Mouse (Mus musculus) neural tube, embryonic 14.5 days (tissue): ENCODE results near the gene Gas7. TPM values are rescaled to one million over a fixed set of nuclear protein-coding genes. Genes with fewer than 3 reads are reported as not detected.

Source experiments
- ATAC-seq: fragments of 200-750 bp; cut with Nextera tagmentation; 2 replicates; pipeline ENCODE4 v1.8.0; 2017; ENCODE audit warnings: low read depth, mild to moderate bottlenecking, moderate TSS enrichment, moderate library complexity
- H3K27ac ChIP-seq: fragments of 300-500 bp; sonication (generic); 2 replicates; pipeline ENCODE4 v1.5.1; 2014; ENCODE audit warnings: low read depth, mild to moderate bottlenecking, control low read depth, low read length, moderate library complexity, mixed read lengths
- H3K27me3 ChIP-seq: fragments of 300-500 bp; sonication (generic); 2 replicates; pipeline ENCODE4 v1.6.1; 2014; ENCODE audit warnings: low read length; ENCODE audit not compliant: control insufficient read depth, insufficient read depth
- H3K36me3 ChIP-seq: fragments of 300-500 bp; sonication (generic); 2 replicates; pipeline ENCODE4 v1.6.1; 2014; ENCODE audit warnings: low read length, mixed read lengths; ENCODE audit not compliant: control insufficient read depth, insufficient read depth
- H3K4me1 ChIP-seq: fragments of 300-500 bp; sonication (generic); 2 replicates; pipeline ENCODE4 v1.6.1; 2014; ENCODE audit warnings: low read length; ENCODE audit not compliant: control insufficient read depth, insufficient read depth
- H3K4me2 ChIP-seq: fragments of 300-500 bp; sonication (generic); 2 replicates; pipeline ENCODE4 v1.6.1; 2014; ENCODE audit warnings: mild to moderate bottlenecking, low read depth, low read length, control low read depth
- H3K4me3 ChIP-seq: fragments of 300-500 bp; sonication (generic); 2 replicates; pipeline ENCODE4 v1.5.1; 2014; ENCODE audit warnings: low read depth, low read length, control low read depth, mixed read lengths
- H3K9ac ChIP-seq: fragments of 300-500 bp; sonication (generic); replicated peaks from 2 replicates; pipeline ENCODE4 v1.6.1; 2014; ENCODE audit warnings: low read depth, mild to moderate bottlenecking, control low read depth, low read length, mixed read lengths
- H3K9me3 ChIP-seq: fragments of 300-500 bp; sonication (generic); 2 replicates; pipeline ENCODE4 v1.6.1; 2016; ENCODE audit warnings: low read length; ENCODE audit not compliant: control insufficient read depth
- WGBS: fragments of 180-500 bp; shearing (Covaris S2); extraction: QIAGEN DNeasy Blood & Tissue Kit; methylation state at CpG from one replicate; pipeline ENCODE4 v1.1.7; 2014; 5-methylcytosine and 5-hydroxymethylcytosine counted together
- polyA plus RNA-seq: library from polyadenylated mRNA; unstranded; fragments of >200 nt; fragmentation: Nextera tagmentation; extraction: Ambion mirVana; gene quantifications from 2 replicates; pipeline ENCODE4 v1.2.1, GENCODE M21; 2014

Gene Gas7
- polyA plus RNA-seq, 1 experiment from 2014 or later: 22.1 TPM

DNA sequence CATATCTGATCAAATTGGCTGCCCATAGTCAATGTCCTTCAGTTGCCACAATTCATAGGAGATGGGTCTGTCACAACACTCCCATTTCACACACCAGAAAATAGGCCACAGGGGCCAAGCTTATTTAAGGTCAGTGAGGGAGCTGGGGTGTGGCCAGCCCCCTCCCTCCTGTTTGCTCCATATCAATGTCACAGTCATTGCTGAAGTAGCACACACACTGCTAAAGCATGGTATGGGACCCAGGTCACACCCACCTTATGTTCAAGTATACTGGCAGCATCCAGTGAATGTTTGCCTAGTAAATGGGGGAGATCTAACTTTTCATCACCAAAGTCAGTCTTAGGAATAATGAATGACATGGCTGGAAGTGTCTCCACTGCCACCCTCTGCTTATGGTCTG lies 273.5 kb downstream of the Gas7 start:
- Histone ChIP-seq H3K27ac (no peak overlapping the region), H3K9ac (no peak overlapping the region), H3K27me3 (no peaks in the 10 kb centered on the region), H3K4me2 (no peak overlapping the region), H3K36me3 (no peaks in the 10 kb centered on the region), H3K4me3 (no peak overlapping the region), H3K4me1 (no peaks in the 10 kb centered on the region), H3K9me3 (no peaks in the 10 kb centered on the region)
- no peak for ATAC-seq

DNA sequence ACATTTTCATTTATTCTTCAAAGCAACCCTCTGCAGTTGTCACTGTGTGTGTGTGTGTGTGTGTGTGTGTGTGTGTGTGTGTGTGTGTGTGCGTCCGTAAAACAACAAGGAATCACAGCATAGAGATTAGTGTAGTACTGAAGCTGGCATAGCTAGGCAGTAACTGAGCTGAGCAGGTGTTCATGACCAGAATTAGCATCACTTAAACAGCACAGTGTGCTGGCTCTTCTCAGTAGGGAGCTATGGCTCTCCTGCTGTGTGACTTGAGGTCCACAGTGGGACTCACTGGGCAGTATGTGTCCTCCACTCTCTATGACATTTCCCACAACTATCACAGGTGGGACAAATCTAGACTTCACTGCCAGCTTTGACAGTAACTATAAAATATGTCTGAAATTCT lies 275.8 kb downstream of the Gas7 start:
- Histone ChIP-seq H3K4me2 (no peak overlapping the region), H3K4me3 (no peak overlapping the region), H3K4me1 (no peaks in the 10 kb centered on the region), H3K27ac (no peak overlapping the region), H3K36me3 (no peaks in the 10 kb centered on the region), H3K27me3 (no peaks in the 10 kb centered on the region), H3K9ac (no peak overlapping the region), H3K9me3 (no peaks in the 10 kb centered on the region)
- 96% methylated on average over 2 of the region's 2 CpGs for WGBS
- ATAC-seq: no peak

DNA sequence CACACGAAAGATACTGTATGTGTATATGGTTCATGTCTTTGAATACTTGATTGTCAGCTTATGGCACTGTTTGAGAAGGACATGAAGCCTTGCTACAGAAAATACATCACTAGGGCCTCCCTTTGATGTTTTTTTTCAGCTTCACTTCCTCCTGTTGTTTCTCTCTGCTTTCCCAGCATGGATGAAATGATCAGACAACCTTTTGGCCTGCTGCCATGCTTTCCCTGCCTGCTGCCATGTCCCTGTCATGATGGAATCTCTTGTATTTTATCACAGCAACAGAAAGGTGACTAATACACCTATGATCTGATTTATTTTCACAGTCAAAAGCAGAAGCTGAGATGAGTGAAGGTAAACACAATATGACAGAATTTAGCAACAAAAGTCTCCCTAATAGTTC lies 278.5 kb downstream of the Gas7 start:
- Histone ChIP-seq H3K9me3 (no peaks in the 10 kb centered on the region), H3K9ac (no peak overlapping the region), H3K36me3 (no peaks in the 10 kb centered on the region), H3K27ac (no peak overlapping the region), H3K4me2 (no peak overlapping the region), H3K4me3 (no peak overlapping the region), H3K4me1 (no peaks in the 10 kb centered on the region), H3K27me3 (no peaks in the 10 kb centered on the region)
- WGBS: 78% methylated on average over 1 of the region's 1 CpGs
- ATAC-seq: no peak

DNA sequence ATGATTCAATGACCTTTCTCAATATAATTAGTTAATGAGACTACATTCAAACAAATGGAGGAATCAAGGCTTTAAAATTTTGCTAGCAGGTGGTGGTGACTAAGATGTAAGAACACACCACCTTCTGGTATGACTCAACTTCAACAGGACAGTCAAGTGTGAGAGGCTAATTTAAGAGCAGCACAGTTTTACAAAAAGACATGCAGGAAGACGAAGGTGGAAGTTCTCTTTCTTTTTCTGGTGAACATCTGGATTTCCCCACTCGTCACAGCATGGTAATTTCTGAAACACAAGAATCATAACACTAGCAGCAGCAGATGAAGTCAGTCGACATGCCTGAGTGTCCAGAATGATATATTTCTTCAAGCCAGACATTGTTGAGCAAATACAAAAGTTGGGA lies 279.4 kb downstream of the Gas7 start:
- H3K36me3 ChIP-seq: no peaks in the 10 kb centered on the region
- H3K9ac ChIP-seq: no peak overlapping the region
- no peak for ATAC-seq
- no peak overlapping the region for H3K4me3 ChIP-seq
- WGBS: 72% methylated on average over 3 of the region's 3 CpGs
- H3K9me3 ChIP-seq: no peaks in the 10 kb centered on the region
- no peaks in the 10 kb centered on the region for H3K4me1 ChIP-seq
- H3K27ac ChIP-seq: no peak overlapping the region
- H3K27me3 ChIP-seq: no peaks in the 10 kb centered on the region
- no peak overlapping the region for H3K4me2 ChIP-seq

DNA sequence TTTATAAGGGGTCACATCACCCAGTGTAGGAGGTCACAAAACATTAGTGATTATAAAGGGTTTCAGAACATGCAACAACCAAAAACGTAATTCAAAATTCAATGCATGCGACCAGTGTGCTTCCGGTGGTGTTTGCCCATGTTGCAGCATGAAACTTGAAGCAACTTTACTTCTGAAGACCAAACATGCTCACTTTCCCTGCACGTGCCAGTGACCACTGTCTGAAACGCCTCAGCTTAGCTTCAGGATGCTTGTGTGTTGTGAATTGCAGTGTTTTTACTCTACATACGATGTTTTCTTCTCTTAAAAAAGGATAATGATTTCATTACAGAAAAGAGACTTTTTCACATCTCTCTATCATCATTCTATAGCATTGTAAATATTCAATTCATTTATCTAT lies 283.1 kb downstream of the Gas7 start:
- Histone ChIP-seq H3K27ac (no peak overlapping the region), H3K4me1 (no peaks in the 10 kb centered on the region), H3K9ac (no peak overlapping the region), H3K4me3 (no peak overlapping the region), H3K36me3 (no peaks in the 10 kb centered on the region), H3K9me3 (no peaks in the 10 kb centered on the region), H3K4me2 (no peak overlapping the region), H3K27me3 (no peaks in the 10 kb centered on the region)
- 83% methylated on average over 6 of the region's 6 CpGs for WGBS
- no peak for ATAC-seq

Other genes starting within 250 kb of the Gas7 start
- gene Myh4, start 217.4 kb upstream of the Gas7 start, polyA plus RNA-seq: 0.03 TPM in 1 of 2 replicates, not detected in the other
- 0.53 and 1.0 TPM in 2 replicates for gene Myh8, start 178.3 kb upstream of the Gas7 start, polyA plus RNA-seq
- 0.04 and 0.20 TPM in 2 replicates for gene Myh13, start 133.8 kb upstream of the Gas7 start, polyA plus RNA-seq
- not detected in 2 replicates for gene Rcvrn, start 239.9 kb downstream of the Gas7 start, polyA plus RNA-seq